Mouse (Mus musculus) kidney, postnatal 0 days (tissue): ENCODE measurements around the gene Trabd2b. TPM values are rescaled to one million over a fixed set of nuclear protein-coding genes. Genes with fewer than 3 reads are reported as not detected.

ENCODE experiments used
- ATAC-seq: fragments of 200-750 bp; cut with Nextera tagmentation; replicated peaks from 2 replicates; pipeline ENCODE4 v1.8.0; 2017; ENCODE audit warnings: low read depth, moderate number of reproducible peaks, moderate TSS enrichment, moderate library complexity; ENCODE audit not compliant: low FRiP score
- DNase-seq: peaks from one replicate; pipeline ENCODE4 v3.0.0-alpha.2; 2016; ENCODE audit warnings: low spot score
- H3K27ac ChIP-seq: fragments of 300-500 bp; sonication (generic); 2 replicates; pipeline ENCODE4 v1.5.1; 2014; ENCODE audit warnings: mild to moderate bottlenecking
- H3K27me3 ChIP-seq: fragments of 300-500 bp; sonication (generic); 2 replicates; pipeline ENCODE4 v1.6.1; 2014; ENCODE audit warnings: low read length, mixed read lengths; ENCODE audit not compliant: insufficient read depth
- H3K36me3 ChIP-seq: fragments of 300-500 bp; sonication (generic); 2 replicates; pipeline ENCODE4 v1.6.1; 2014; ENCODE audit warnings: low read length, mixed read lengths; ENCODE audit not compliant: insufficient read depth
- H3K4me1 ChIP-seq: fragments of 300-500 bp; sonication (generic); replicated peaks from 2 replicates; pipeline ENCODE4 v1.6.1; 2014; ENCODE audit warnings: antibody characterized with exemption, low read length, mixed read lengths; ENCODE audit not compliant: insufficient read depth
- H3K4me2 ChIP-seq: fragments of 300-500 bp; sonication (generic); 2 replicates; pipeline ENCODE4 v1.6.1; 2014; ENCODE audit warnings: mild to moderate bottlenecking, low read length, moderate library complexity, mixed read lengths
- H3K4me3 ChIP-seq: fragments of 300-500 bp; sonication (generic); replicated peaks from 2 replicates; pipeline ENCODE4 v1.5.1; 2014; ENCODE audit warnings: low read depth, low read length
- H3K9ac ChIP-seq: fragments of 300-500 bp; sonication (generic); 2 replicates; pipeline ENCODE4 v1.6.1; 2014; ENCODE audit warnings: low read depth, low read length
- H3K9me3 ChIP-seq: fragments of 300-500 bp; sonication (generic); replicated peaks from 2 replicates; pipeline ENCODE4 v1.6.1; 2016; ENCODE audit warnings: low read length, inconsistent platforms, mixed read lengths
- CTCF ChIP-seq: IDR thresholded peaks from 2 replicates; pipeline ENCODE4 v1.5.1; 2016; ENCODE audit warnings: antibody characterized with exemption, low read depth, mild to moderate bottlenecking, moderate library complexity
- whole genome bisulfite sequencing: fragments of 180-500 bp; shearing (Covaris S2); extraction: QIAGEN DNeasy Blood & Tissue Kit; methylation state at CpG from one replicate; pipeline ENCODE4 v1.1.7; 2014; 5-methylcytosine and 5-hydroxymethylcytosine counted together
- polyA plus RNA-seq: library from polyadenylated mRNA; unstranded; fragments of >200 nt; fragmentation: Nextera tagmentation; extraction: Ambion mirVana; gene quantifications from 2 replicates; pipeline ENCODE4 v1.2.1, GENCODE M21; 2015

The Trabd2b gene
- polyA plus RNA-seq, 1 experiment from 2014 or later = 5.2 TPM

DNA sequence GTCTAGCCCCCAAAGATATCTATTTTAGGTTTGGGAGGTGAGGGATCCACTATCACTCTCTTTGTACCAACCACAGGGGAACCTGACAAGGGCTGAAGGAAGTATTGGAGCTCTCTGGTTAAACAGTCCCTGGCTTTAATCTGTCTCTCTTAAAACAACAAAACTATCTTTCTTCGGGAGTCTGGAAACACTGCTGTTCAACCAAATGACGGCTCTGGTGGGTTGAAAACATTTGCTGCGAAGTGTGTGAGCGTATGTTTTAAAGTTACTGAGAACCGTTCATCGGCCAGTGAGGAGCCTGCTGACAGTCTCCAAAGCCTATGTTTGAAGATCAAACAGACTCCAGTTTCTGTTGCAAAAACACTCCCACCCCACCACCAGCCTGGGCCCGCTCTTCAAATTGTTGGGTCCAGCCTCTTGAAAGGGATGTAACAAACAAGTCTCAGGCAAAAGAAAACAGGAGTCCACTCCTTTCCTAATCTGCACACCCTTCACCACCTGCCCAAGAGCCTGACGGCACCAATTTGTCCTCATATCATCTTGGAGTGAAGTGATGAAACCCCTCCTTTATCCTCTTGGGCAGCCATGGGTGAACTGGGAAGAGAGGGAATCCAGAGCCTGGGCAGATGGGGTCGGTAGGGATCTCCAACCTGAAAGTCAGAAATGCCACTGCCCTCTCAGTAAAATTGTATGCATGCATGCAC lies 4.6 kb downstream of the Trabd2b start:
- H3K4me3 ChIP-seq = peak overlapping the region; percentile 20; the same call in 1 of the 2 replicates
- peak overlapping the region; percentile 98 for H3K4me2 ChIP-seq
- no peaks in the 10 kb centered on the region for H3K9me3 ChIP-seq
- H3K9ac ChIP-seq = no peak overlapping the region; the same call in 1 of the 2 replicates
- TF ChIP-seq CTCF = no peak
- DNase-seq (peak; percentile 19), ATAC-seq (no peak)
- H3K36me3 ChIP-seq = no peaks in the 10 kb centered on the region
- WGBS = 33% methylated on average over 9 of the region's 9 CpGs
- H3K27ac ChIP-seq = peak overlapping the region; percentile 36; the same call in 1 of the 2 replicates
- H3K4me1 ChIP-seq = peaks cover 19% of the 10 kb centered on the region
- H3K27me3 ChIP-seq = peaks cover 9% of the 10 kb centered on the region; the same call in 1 of the 2 replicates

DNA sequence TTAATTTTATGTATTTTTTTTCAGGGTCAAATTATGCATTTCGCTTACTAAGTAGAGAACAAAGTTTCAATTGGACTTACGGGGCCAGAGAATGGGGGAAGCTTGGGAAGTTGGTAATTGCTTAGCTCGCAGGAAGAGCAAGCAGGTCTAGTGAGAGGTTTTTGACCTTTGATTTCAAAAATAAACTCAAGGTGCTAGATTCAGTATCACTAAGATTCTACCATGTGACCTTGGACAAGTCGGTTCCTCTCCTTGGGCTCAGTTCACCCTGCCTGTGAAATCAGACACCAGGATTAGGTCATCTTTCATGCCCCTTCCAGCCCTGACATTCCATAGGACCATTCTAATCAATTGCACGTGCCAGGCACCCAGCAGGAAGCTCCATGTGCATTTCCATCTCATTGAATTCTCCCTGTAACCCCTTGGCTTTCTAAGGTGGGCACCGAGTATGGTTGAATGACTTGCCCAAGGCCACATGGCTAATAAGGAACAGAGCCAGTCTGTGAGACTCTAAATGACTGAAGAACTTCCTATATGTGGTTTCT lies 5.4 kb downstream of the Trabd2b start:
- 38% methylated on average over 6 of the region's 6 CpGs for WGBS
- Histone ChIP-seq H3K4me2 (no peak overlapping the region), H3K4me3 (no peak overlapping the region), H3K9me3 (no peaks in the 10 kb centered on the region), H3K27me3 (peaks cover 9% of the 10 kb centered on the region; the same call in 1 of the 2 replicates), H3K27ac (no peak overlapping the region), H3K9ac (no peak overlapping the region), H3K4me1 (peaks cover 23% of the 10 kb centered on the region), H3K36me3 (no peaks in the 10 kb centered on the region)
- TF ChIP-seq CTCF = no peak
- ATAC-seq = no peak
- no peak for DNase-seq

DNA sequence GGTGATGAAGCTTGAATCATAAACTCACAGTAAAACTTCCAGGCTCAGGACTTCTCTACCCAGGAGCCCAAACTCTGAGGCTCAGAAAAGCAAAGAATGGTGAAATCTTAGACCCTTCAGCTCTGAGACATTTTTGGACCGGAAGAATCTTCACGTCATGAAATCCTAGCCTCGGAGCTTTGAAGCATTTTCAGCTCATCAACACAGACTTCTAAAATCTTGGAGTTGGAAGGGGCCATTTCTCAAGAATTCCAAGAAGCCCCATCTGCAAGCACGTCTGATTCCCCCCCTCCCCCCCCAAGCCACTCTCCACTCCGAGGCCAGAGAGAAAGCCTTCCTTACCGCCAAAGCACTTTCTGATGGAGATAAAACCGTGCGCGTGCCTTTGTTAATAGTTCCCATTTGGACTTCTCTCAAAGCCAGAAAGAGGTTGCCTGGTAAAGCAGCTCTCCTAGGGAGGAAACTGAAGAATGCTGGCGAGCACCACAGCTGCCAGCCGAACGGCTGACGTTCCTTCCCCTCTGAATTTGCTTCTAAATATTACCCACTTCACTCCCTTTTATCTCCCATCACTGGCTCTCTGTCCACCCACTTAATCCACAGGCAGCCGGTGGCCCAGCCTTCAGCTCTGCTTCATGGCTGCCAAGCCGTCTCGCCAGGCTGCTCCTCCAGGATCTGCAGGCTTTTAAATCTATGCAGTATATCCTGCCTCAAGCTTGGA lies 9.6 kb downstream of the Trabd2b start:
- no peak overlapping the region for H3K9ac ChIP-seq
- ATAC-seq = no peak
- peak; percentile 9 for DNase-seq
- 0 out of 2 replicates have a peak, but pooled peaks cover 3% of the 10 kb centered on the region for H3K36me3 ChIP-seq
- WGBS = 30% methylated on average over 16 of the region's 16 CpGs
- H3K4me2 ChIP-seq = peak overlapping the region; percentile 5; the same call in 1 of the 2 replicates
- no peaks in the 10 kb centered on the region for H3K27me3 ChIP-seq
- no peak for TF ChIP-seq CTCF
- H3K4me3 ChIP-seq = no peak overlapping the region
- H3K4me1 ChIP-seq = peaks cover 5% of the 10 kb centered on the region; the same call in 1 of the 2 replicates
- no peaks in the 10 kb centered on the region for H3K9me3 ChIP-seq
- H3K27ac ChIP-seq = no peak overlapping the region

DNA sequence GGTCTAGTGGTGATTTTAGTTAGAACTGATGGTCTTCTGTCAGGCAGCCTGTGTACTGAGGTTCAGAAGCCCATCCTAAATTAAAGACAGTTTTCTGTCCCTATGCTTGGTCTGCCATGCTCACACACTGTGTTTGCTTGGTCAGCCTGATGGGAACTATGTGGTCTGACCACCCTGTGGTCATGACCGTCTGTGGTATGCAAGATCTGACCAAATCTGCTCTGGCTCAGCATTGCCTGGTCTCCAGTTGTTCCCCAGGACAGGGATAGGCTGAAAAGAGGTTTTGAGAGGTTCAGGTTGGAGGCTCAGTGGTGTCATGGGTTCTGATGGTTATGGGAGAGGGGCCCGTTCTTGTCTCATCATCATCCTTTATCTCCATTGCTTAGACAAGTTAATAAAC lies 13.6 kb downstream of the Trabd2b start:
- Histone ChIP-seq H3K27ac (no peak overlapping the region), H3K9ac (no peak overlapping the region), H3K4me3 (no peak overlapping the region), H3K36me3 (0 out of 2 replicates have a peak, but pooled peaks cover 3% of the 10 kb centered on the region), H3K4me1 (peaks cover 5% of the 10 kb centered on the region; the same call in 1 of the 2 replicates), H3K27me3 (no peaks in the 10 kb centered on the region), H3K4me2 (no peak overlapping the region), H3K9me3 (no peaks in the 10 kb centered on the region)
- TF ChIP-seq CTCF = no peak
- DNase-seq (no peak), ATAC-seq (no peak)
- 80% methylated on average over 2 of the region's 2 CpGs for WGBS

DNA sequence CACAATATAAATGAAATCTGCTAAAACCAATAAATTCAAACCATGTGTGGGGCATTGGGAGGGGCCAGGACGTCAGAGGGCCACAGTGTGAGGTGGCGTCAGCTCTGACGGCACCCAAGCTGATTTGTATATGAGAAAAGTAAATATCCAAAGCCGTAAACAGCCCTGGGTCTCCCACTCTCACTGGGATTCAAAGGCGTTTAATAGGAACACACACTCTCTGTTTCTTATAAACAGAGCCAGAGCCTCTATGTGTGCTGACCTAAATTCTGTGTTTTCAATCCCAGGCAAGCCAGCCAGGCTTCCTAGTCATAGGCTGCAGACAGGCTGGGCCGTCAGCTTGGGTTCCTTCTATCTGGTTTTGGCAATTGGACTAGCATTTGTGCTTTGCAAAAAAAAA lies 16.6 kb downstream of the Trabd2b start:
- Histone ChIP-seq H3K27ac (no peak overlapping the region), H3K9me3 (no peaks in the 10 kb centered on the region), H3K36me3 (0 out of 2 replicates have a peak, but pooled peaks cover 3% of the 10 kb centered on the region), H3K4me3 (no peak overlapping the region), H3K9ac (no peak overlapping the region), H3K4me1 (no peaks in the 10 kb centered on the region), H3K27me3 (no peaks in the 10 kb centered on the region), H3K4me2 (no peak overlapping the region)
- TF ChIP-seq CTCF = no peak
- DNase-seq = no peak
- 59% methylated on average over 6 of the region's 6 CpGs for WGBS
- no peak for ATAC-seq

DNA sequence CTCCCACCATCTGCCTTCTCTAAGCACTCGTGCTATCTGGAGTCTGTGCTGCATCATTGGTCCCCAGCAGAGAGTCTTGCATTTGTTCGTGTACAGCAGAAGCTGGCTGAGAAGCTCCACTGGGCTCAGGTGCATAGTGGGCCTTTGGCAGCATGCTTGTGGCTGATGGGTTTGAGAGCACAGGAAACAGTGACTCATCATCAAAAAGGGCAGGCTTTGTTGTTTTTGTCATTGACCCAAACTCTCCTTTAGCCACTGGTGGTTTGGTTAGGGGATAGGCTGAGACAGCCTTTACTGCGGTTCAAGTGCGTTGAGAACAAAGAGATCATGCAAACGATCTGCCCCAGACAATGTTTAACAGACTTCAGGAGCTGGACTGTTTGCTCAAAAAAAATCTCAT lies 19.3 kb downstream of the Trabd2b start:
- Histone ChIP-seq H3K9ac (no peak overlapping the region), H3K4me1 (no peaks in the 10 kb centered on the region), H3K4me2 (no peak overlapping the region), H3K9me3 (no peaks in the 10 kb centered on the region), H3K27ac (no peak overlapping the region), H3K36me3 (no peaks in the 10 kb centered on the region), H3K4me3 (no peak overlapping the region), H3K27me3 (no peaks in the 10 kb centered on the region)
- TF ChIP-seq CTCF = no peak
- 15% methylated on average over 5 of the region's 5 CpGs for WGBS
- ATAC-seq (no peak), DNase-seq (no peak)
